Mouse (Mus musculus) 416B (cell line): ENCODE results near the gene Fbxo7.

ENCODE experiments used
- DNase-seq: peaks from one replicate; pipeline ENCODE4 v3.0.0; 2011; ENCODE audit warnings: low read depth

Fbxo7 gene

GRCm38 (mm10) chr10:86091919-86092318 lies 70.1 kb downstream of the Fbxo7 start:
- DNase-seq, result peak; percentile 14

- DNase-seq, result no peak
These were observed 71.6 kb downstream of the Fbxo7 start for GRCm38 (mm10) chr10:86093109-86094035.

GRCm38 (mm10) chr10:86098363-86098762 lies 76.6 kb downstream of the Fbxo7 start:
- DNase-seq, result no peak

DNA sequence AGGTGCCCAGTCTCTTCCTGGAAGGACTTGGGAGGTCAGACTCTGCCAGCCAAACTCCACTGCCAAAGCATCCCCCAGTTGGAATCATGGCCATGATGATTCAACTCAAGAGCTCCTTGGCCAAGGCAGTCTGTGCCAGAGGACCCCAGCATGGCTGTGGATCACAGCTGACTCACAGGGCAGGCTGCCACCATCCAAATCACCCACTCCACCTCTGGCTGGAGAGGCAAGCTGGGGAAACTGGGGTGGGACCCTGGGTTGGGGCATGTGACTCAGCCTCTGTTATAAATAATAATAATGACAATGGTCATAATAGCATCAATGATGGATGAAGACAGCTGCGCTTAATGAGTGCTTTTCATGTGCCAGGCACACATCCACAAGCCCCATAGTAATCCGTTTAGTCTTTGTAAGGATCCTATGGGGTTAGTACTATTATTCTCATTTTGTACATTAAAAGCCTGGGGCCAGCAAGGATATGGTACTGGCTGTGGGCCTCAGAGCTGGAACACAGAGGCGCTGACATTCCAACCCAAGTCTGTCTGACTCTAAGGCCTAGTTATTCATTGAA lies 78.6 kb downstream of the Fbxo7 start:
- DNase-seq, result no peak
